Mouse (Mus musculus): ENCODE results near the gene Gm44579.

The Gm44579 gene

DNA sequence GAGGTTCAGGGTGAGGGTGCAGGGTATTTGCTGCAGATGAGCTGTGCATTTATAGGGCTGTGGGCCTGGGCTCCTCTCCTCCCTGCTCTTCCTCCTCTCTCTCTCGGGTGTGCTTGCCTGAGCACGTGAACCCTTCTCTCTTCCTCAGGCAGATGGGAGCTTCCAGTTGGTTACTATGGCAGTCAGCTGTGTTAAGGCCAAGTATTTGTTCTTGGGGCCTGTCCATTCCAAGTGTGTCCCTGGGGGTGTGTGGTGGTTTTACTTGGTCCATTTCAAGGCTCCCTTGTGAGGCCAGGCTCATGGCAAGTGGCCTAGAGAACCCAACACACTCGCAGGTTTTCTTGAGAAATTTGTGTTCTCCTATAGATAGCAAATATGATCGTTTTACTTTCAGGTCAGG, at the start of gene Gm44579, which contains the start of gene Olfr287:
Gm44579 (minus strand) TSS at position 101 of the 400 bp plus-strand sequence.
Olfr287 (minus strand) TSS at position 180 of the 400 bp plus-strand sequence.
- no peak for DNase-seq (ENCODE audit: low read depth)

DNA sequence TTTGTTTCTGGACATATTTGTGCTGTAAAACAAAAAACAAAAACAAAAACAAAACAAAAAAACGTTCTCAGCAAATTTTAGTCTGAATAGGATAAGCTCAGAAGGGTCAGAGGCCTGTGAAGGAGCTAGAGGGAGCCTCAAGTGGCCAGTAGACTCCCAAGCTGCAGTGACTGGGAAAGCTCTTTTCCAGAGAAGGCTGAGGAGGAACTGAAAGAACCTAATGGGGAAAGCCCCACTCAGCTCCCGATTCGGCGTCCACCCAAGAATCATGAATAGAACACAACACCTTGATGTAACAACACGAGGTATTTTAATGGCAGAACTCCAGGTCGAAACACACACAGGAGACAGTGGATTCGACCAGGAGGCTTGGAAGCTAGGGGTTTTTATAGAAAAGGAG, 37.0 kb upstream of the Gm44579 start:
- DNase-seq (ENCODE audit: low read depth), result no peak

DNA sequence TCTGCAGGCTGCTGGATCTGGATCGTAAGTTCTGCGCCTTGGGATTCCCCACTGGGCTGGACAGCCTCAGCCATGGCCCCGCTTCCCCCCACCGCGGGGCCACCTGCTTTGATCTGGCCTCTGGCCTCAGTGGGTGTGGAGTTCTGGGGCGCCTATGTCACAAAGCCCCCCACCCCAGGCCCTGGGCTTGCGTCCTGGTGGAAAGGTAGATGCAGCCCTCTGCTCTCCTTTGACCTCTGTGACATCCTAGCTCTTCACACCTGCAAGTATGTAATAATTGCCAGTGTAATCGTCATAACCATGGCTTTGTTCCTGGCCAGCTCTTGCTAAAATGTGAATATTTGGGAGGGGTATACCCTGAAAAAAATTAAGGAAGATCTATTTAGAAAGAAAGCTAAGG, 36.4 kb upstream of the Gm44579 start, which contains the start of gene H1fnt:
H1fnt (minus strand) TSS at position 101 of the 400 bp plus-strand sequence.
- DNase-seq (ENCODE audit: low read depth), result no peak

DNA sequence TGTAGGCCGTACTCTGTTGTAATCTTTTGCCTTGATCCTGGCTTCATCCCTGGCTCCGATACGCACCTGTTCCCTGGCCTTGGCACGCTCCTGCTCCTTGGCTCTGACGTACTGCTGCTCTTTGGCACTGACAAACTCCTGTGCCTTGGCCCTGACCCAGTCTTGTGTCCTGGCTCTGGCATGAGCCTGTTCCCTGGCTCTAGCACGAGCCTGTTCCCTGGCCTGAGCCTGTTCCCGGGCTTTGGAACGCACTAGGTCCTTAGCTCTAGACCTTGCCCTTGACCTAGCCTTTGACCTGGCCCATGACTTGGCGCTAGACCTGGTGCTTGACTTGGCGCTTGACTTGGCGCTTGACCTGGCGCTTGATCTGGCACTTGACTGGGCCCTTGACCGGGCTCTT, 35.5 kb upstream of the Gm44579 start:
- DNase-seq (ENCODE audit: low read depth), result no peak

DNA sequence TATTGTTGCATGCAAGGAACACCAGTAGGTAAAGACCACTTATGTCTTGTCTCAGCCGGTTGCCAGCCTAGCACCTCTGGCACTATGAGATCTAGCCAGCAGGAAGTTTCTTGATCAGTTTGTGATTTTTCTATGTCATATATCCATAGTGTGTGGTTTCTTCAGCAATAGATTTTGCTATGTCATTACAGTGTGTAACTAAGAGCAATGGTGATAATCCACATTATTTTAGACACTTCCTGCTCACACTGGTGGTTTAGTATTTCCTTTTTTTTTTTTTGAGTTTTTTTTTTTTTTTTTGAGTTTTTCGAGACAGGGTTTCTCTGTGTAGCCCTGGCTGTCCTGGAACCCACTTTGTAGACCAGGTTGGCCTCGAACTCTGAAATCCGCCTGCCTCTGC, 14.7 kb upstream of the Gm44579 start:
- DNase-seq (ENCODE audit: low read depth), result peak; percentile 42

DNA sequence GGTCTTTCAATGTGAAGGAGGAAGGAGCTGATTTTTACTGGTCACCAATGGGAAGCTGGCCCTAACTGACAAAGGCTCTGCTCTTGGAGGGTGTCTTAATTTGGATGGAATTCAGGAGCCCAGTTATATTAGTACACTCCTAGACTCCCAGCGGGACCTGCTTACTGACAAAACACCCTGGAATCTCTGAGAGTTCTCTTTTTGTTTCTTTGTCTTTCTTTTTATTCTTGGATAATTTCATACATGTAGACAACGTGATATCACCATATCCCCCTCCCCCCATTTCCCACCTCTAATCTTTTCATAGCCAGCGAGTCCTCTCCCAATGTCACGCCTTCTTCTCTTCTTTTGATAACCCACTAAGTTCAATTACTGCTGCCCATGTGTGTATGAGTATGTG, 13.6 kb upstream of the Gm44579 start, which contains the start of gene Olfr286:
Olfr286 (minus strand) TSS at position 101 of the 400 bp plus-strand sequence.
- DNase-seq (ENCODE audit: low read depth), result no peak

DNA sequence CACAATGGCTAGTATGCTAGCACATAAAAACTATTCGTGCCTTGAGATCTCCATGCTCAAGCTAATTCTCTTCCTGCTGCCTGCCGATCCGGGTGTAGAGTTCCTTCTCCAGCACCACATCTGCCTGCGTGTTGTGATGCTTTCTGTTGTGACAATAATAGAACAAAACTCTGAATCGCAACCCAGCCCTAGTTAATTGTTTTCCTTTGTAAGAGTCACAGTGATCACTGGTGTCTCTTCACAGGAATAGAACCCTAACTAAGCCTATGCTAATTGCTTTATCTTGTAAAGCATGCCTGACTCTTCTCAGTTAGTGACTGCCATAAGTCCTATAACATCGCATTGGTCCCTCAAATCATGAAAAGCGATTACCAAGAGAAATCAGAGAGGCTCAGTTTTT, 5.3 kb upstream of the Gm44579 start:
- no peak for DNase-seq (ENCODE audit: low read depth)

DNA sequence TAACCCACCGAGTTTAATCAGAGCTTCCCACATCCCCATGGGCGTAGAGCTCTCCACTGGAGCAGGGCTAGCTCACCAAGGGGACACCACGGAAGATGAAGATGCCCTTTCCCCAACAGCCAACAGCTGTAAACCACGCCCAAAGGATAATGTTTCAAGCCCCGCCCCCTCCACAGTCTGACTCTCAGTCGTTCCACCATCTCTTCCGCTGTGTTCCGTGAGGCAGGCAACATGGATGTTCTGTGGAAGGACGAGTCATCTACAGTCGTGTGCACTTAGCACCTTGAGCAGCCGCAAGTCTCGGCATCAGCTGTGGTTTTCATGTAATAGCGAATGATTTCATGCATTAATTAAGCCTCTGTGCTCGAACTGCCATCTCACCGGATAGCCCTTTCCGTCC, 4.8 kb upstream of the Gm44579 start:
- DNase-seq (ENCODE audit: low read depth), result no peak

DNA sequence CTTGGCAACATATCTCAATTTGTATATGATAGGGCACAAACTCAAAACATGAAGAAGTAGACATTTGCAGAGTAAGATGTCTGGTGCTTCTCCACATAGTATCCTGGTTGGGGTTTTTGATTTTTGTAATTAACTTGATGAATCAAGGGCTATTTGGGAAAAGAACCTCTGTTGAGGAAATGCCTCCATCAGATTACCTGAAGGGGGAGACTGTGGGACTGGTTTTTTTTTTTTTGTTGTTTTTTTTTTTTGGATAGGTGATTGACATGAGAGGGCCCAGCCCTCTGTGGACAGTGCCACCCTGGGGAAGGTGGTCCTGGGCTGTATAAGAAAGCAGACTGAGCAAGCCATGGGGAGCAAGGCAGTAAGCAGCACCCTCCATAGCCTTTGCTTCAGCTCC, 1.6 kb upstream of the Gm44579 start:
- DNase-seq (ENCODE audit: low read depth), result no peak

DNA sequence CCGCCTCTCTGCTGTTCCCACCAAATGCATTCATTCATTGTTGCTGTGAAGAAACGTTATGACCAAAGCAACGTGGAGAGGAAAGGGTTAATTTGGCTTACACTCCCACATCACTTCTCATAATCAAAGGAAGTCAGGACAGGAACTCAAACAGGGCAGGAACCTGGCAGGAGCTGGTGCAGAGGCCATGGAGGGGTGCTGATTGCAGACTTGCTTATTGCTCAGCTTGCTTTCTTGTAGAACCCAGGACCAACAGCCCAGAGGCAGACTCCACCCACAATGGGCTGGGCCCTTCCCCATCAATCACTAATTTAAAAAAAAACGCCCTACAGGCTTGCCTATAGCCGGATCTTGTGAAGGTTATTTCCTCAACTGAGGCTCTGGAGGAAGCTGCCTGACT, 6.6 kb downstream of the Gm44579 start:
- DNase-seq (ENCODE audit: low read depth), result peak; percentile 30

DNA sequence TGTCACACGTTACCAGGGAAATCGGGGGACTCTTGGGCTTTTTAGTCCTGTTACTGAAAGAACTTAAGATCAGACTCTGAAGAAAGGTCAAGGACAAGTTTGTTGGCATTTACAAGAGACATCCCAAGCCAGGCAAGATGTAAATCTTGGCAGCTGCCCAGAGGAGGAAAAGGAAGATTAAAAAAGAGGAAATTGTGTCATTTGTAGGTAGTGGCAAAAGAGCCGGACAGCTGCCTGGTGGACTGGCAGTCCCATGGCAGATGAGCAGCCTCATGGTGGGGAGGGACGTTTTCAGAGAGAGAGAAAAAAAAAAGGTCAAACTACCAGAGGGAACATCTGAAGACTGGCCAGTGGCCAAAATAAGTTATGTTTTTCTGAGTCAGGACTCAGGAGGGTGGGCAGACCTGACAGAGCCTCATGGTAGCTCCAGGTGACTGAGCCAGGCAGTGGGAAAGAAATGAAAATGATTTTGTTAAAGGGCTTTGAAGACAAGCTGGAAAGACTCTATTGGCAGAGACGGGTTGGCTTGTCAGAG, 7.4 kb downstream of the Gm44579 start:
- peak; percentile 72 for DNase-seq (ENCODE audit: low read depth)

DNA sequence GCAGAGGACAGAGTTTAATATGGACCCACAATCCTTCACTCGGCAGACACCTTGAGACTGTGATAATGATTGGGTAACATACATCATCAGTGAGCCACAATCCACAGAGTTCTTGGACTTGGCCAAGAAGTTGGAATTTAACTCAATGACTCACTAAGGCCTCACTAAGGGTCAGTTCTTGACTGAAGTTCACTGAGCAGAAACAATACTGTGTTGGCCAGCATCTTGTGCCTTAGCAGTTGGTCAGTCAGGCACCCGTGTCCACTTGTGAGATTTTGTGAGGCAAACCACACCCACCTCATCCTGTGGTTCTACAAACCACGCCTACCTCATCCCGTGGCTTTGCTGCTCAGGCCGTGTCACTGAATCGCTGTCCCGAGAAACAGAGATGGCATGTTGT, 11.1 kb downstream of the Gm44579 start:
- peak; percentile 4 for DNase-seq (ENCODE audit: low read depth)

DNA sequence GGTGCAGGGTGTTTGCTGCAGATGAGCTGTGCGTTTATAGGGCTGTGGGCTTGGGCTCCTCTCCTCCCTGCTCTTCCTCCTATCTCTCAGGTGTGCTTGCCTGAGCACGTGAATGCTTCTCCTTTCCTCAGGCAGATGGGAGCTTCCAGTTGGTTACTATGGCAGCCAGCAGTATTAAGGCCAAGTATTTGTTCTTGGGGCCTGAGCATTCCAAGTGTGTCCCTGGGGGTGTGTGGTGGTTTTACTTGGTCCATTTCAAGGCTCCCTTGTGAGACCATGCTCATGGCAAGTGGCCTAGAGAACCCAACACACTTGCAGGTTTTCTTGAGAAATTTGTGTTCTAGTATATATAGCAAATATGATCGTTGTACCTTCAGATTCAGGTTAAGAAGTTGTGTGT, 25.3 kb downstream of the Gm44579 start, which contains the start of gene Olfr288:
Olfr288 (minus strand) TSS at position 101 of the 400 bp plus-strand sequence.
- DNase-seq (ENCODE audit: low read depth), result no peak

DNA sequence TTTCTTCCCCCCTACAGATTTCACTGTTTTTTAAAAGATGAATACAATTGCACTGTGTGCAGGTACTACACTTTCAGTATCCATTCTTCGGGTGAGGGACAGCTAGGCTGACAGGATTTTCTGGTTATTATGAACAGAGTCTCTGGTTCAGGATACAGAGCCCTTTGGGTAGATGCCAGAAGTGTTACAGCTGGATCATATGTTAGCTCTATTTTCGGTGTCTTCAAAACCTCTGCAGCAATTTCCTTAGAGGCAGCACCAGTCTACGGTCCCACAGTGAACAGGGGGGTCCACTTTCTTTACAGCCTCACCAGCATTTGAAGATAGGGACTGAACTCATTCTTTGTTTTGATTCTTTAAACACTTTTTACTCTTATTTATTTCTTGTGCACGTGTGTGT, 36.3 kb downstream of the Gm44579 start:
- no peak for DNase-seq (ENCODE audit: low read depth)

DNA sequence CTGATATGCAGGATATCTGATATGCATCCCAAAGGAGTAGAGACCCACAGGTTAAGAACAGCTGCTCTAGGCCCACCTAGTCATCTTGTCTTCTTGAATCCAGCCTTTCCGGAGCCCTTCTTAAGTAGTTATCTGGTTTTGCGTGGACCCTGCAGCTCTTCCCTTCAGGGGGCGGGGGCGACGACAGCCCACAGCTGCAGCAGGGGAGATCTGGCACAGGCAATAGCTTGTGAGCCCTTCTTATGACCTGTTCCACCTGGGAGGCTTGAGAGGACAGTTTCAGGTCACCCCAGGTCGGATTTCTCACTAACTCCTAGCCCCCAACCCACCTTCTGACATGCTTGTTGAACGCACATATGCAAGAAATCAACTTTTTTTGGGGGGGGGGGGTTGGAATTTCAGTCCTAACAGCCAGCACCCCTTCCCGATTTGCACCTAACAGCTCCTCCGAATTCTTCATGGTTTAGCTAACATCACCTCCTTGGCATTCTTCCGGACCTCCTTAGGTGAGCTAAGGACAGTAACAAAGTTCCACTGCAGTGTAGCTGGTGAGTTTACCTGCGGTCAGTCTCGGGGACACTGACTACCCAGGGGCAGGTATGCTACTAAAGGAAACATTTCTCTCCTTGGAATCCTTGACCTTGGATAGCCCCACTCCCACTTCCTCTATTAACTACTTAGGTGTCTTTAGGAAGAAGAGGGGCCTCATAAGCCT, 38.8 kb downstream of the Gm44579 start:
- no peak for DNase-seq (ENCODE audit: low read depth)

DNA sequence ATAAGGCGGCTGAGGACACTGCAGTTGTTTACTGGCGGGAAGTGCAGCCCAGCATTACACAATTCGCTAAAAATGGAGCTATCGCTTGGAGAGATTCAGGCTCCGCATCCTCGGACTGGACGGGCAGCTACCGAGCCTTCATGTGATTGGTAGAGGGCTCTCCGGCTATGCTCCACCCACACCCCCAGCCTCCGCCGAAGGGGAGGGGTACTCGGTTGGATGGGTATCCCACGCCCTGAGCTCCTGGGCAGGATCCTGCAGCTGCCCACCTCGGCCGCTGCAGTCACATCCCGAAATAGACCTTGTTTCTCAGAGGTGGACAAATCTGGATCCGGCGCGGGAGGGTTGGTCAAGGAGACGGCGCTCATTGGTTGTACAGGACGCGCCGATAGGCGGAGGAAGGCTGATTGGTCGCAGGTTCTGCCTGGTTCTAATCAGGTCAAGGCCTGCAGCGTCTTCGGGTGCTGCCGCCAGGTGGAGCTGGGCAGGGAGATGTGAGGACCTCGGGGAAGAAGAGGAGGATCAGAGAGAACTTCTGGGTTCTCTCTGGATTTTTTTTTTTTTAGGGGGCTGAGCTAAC, 39.6 kb downstream of the Gm44579 start:
- DNase-seq (ENCODE audit: low read depth), result no peak

DNA sequence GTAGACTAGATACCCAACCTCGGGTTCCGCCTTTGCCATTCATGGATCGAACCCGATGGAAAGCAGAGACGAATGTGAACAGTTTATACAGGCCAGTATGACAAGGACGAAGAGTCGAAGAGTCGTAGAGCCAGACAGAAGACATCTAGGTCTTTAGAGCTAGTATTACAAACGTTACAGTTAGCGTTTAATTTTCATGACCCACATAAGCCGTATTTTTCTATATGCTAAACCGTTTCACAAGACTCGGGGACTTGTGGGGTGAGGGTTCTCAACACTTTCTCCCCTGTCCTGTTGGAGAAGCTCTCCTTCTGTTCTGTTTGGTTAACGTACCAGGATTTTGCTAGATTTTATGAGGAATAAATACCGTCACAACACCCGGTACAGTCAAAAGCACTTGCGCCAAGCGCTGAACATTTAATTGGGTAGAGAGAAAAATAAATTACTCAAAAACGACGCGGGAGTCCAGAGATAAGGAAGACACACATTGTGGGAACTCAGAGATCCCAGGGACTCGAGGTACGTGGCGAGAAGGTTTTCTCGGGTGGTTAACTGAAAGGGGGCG, 40.1 kb downstream of the Gm44579 start:
- no peak for DNase-seq (ENCODE audit: low read depth)

DNA sequence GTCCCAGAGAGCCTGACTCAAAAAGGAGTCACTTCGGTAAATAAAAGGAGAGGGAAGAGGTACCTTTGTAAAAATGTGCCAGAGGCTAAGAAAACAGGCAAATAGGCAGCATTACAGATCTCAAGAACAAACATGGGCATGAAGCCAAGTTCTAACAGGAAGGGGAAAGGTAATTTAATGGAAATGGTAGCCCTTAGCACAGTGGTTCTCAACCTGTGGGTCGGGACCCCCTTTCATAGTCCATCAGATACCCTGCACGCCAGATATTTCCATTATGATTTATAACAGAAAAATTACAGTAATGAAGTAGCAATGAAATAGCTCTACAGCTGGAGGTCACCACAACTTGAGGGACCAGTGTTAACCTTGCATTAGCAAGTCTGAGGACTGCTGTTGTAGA, 43.5 kb downstream of the Gm44579 start:
- DNase-seq (ENCODE audit: low read depth), result no peak

DNA sequence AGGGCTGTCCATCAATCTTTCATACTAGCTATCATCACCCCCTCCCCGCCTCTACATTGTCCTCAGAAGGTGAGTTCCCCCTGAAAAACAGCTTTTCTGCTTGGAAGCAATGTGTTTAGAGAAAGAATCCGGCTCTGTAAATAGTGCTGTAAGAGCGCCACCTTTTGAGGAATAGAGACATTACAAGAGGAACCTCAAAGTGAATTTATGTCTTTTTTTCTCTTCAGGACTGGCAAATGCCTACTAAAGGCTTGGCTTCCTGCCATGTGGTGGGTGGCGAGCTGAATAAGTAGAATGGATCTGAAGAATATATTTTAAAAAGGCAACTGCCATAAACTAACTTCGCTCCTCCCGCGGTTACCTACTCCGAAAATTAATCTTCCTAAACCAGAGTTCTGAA, 47.0 kb downstream of the Gm44579 start:
- peak; percentile 85 for DNase-seq (ENCODE audit: low read depth)

DNA sequence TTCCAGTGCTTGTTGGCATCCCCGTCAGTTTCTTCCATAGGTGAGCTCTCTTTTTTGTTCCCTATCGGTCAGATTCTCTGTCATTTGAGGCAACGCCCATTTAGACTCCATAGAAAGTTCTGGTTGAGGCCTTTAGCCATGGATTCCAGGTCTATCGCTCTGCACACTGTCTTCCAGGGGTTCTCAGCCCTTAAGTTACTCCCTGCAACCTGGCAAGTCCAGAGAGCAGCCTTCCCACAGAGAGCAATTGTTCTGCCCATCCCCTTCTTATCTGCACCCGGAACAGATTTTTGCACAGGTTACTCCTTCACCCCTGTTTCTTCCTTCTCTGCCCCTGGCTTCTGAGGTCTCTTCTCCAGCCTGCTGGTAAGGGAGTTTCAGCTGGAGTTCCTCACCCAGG, 48.7 kb downstream of the Gm44579 start:
- no peak for DNase-seq (ENCODE audit: low read depth)

DNA sequence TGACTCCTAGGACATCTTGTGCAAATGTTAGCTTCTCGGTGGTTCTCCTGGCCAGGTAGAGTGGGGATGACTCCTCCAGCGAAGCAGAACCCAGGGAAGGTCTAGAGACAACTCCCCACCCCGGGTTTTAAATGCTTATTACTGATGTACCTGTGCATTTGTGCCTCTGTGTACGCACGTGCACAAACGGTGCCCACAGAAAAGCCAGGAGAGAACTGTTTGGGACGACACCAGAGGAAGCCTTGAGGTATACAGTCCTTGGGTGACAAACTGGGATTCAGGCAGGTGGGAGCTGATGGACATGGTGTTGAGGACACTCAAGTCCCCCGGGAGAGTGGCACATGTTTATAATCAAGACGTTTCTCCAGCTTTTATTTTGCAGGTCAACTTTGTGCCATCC, 49.9 kb downstream of the Gm44579 start:
- DNase-seq (ENCODE audit: low read depth), result no peak

DNA sequence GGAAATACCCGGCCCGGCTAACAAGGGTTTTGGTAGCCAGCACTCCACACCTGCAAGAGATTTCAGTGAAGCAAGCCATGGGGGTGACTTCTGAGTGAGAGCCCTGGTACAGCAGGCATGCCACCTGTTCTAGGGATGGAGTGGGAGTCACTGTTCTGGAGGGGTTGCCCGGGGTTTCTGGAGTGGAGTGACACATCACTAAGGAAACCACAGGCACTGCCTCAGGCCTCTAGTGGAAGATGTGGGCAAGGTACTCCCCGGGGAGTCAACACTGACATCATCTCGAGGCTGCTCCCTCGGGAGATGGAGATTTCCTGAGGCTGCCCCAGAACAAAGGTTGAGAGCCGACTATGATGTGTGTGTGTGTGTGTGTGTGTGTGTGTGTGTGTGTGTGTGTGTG, 50.4 kb downstream of the Gm44579 start:
- DNase-seq (ENCODE audit: low read depth), result peak; percentile 60

DNA sequence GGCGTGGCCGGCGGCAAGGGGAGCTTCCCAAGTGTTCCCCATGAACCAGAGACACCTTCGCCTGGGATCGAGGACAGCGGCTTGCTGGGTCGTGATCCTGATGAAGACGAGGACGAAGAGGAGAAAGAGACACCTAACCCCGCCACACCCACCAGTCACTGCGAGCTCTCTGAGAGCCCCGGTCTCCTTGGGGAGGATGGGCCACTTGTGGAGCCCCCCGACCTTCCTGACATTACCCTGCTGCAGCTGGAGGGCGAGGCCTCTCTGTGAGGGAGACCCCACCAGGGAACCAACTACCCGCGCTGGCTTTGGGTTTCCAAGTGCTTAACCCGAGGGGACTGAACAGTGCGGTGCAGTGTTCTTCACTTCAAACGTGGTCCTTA, 52.2 kb downstream of the Gm44579 start:
- DNase-seq (ENCODE audit: low read depth), result no peak

Data from 416B (cell line).